Mouse (Mus musculus) intestine, embryonic 14.5 days (tissue): ENCODE data around the gene Washc3. TPM values are rescaled to one million over a fixed set of nuclear protein-coding genes. Genes with fewer than 3 reads are reported as not detected.

ENCODE experiments used
- ATAC-seq: fragments of 200-750 bp; cut with Nextera tagmentation; replicated peaks from 2 replicates; pipeline ENCODE4 v1.8.0; 2017; ENCODE audit warnings: low read depth, moderate number of reproducible peaks, moderate TSS enrichment, moderate library complexity; ENCODE audit not compliant: low FRiP score, low TSS enrichment
- DNase-seq: peaks from one replicate; pipeline ENCODE4 v3.0.0-alpha.2; 2018; ENCODE audit warnings: low spot score
- H3K27ac ChIP-seq: fragments of 300-500 bp; sonication (generic); 2 replicates; pipeline ENCODE4 v1.5.1; 2014; ENCODE audit warnings: low read depth, mild to moderate bottlenecking, control low read depth
- H3K27me3 ChIP-seq: fragments of 300-500 bp; sonication (generic); replicated peaks from 2 replicates; pipeline ENCODE4 v1.6.1; 2014; ENCODE audit warnings: low read length, control low read depth; ENCODE audit not compliant: control insufficient read depth, insufficient read depth
- H3K36me3 ChIP-seq: fragments of 300-500 bp; sonication (generic); 2 replicates; pipeline ENCODE4 v1.6.1; 2014; ENCODE audit warnings: low read length, control low read depth; ENCODE audit not compliant: control insufficient read depth, insufficient read depth
- H3K4me1 ChIP-seq: fragments of 300-500 bp; sonication (generic); replicated peaks from 2 replicates; pipeline ENCODE4 v1.6.1; 2014; ENCODE audit warnings: low read length, control low read depth, mixed read lengths; ENCODE audit not compliant: control insufficient read depth, insufficient read depth
- H3K4me2 ChIP-seq: fragments of 300-500 bp; sonication (generic); 2 replicates; pipeline ENCODE4 v1.6.1; 2014; ENCODE audit warnings: low read length
- H3K4me3 ChIP-seq: fragments of 300-500 bp; sonication (generic); 2 replicates; pipeline ENCODE4 v1.5.1; 2014; ENCODE audit warnings: low read depth, low read length, control low read depth, mixed read lengths
- H3K9ac ChIP-seq: fragments of 300-500 bp; sonication (generic); 2 replicates; pipeline ENCODE4 v1.6.1; 2014; ENCODE audit warnings: mild to moderate bottlenecking, low read length
- H3K9me3 ChIP-seq: fragments of 300-500 bp; sonication (generic); 2 replicates; pipeline ENCODE4 v1.6.1; 2016; ENCODE audit warnings: low read length, control low read depth; ENCODE audit not compliant: control insufficient read depth
- WGBS: fragments of 180-500 bp; shearing (Covaris S2); extraction: QIAGEN DNeasy Blood & Tissue Kit; methylation state at CpG from one replicate; pipeline ENCODE4 v1.1.7; 2014; 5-methylcytosine and 5-hydroxymethylcytosine counted together
- polyA plus RNA-seq: library from polyadenylated mRNA; unstranded; fragments of >200 nt; fragmentation: Nextera tagmentation; extraction: Ambion mirVana; gene quantifications from 2 replicates; pipeline ENCODE4 v1.2.1, GENCODE M21; 2014

Washc3 gene
- polyA plus RNA-seq, result 65.7 and 72.8 TPM in 2 replicates

- peak within 1 kb of the TSS; percentile 78 for H3K9ac ChIP-seq
- H3K4me3 ChIP-seq, result peak within 1 kb of the TSS; percentile 66
- no peaks in the 10 kb centered on the region for H3K9me3 ChIP-seq
- H3K36me3 ChIP-seq, result peaks cover 6% of the 10 kb centered on the region
- 1% methylated on average over 23 of the region's 23 CpGs for WGBS
- peak within 1 kb of the TSS; percentile 76; the same call in 1 of the 2 replicates for H3K27ac ChIP-seq
- H3K4me1 ChIP-seq, result peaks cover 5% of the 10 kb centered on the region; the same call in 1 of the 2 replicates
- H3K4me2 ChIP-seq, result peak within 1 kb of the TSS; percentile 71
- DNase-seq (peak; percentile 95), ATAC-seq (peak; percentile 96)
- H3K27me3 ChIP-seq, result no peaks in the 10 kb centered on the region
These were observed at the start of gene Washc3 for GRCm38 (mm10) chr10:88200951-88201638. Gene Washc3, plus strand, starts transcription at chr10:88201093.

- WGBS, result 85% methylated on average over 6 of the region's 6 CpGs
- Histone ChIP-seq H3K27ac (no peak overlapping the region), H3K27me3 (no peaks in the 10 kb centered on the region), H3K9me3 (no peaks in the 10 kb centered on the region), H3K9ac (no peak overlapping the region), H3K4me2 (no peak overlapping the region), H3K4me3 (no peak overlapping the region), H3K36me3 (peaks cover 69% of the 10 kb centered on the region), H3K4me1 (peaks cover 7% of the 10 kb centered on the region; the same call in 1 of the 2 replicates)
- no peak for ATAC-seq
- no peak for DNase-seq
These were observed 49.2 kb upstream of the Washc3 start for GRCm38 (mm10) chr10:88151658-88152057.

DNA sequence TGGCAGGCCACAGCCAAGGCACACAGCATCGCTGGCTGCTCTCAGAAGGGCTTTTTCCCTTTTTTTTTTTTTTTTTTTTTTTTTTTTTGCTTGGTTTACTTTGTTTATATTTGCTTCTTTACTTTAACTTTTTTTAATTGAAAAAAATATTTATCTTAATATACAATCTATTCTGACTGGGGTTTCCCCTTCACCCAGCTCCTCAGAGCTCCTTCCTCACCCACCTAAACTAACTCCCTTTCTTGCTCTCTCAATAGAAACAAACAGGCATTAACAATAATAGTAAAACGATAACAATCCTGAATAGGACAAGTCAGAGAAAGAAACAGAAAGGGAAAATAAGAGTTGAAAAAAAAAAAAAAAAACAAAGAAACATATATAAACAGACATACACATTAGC is 38.8 kb upstream of the Washc3 start:
- 94% methylated on average over 2 of the region's 2 CpGs for WGBS
- H3K27ac ChIP-seq, result no peak overlapping the region
- H3K4me1 ChIP-seq, result no peaks in the 10 kb centered on the region
- H3K36me3 ChIP-seq, result peaks cover 39% of the 10 kb centered on the region
- peaks cover 3% of the 10 kb centered on the region; the same call in 1 of the 2 replicates for H3K9me3 ChIP-seq
- no peak for ATAC-seq
- no peak overlapping the region for H3K9ac ChIP-seq
- DNase-seq, result no peak
- H3K4me2 ChIP-seq, result no peak overlapping the region
- H3K27me3 ChIP-seq, result no peaks in the 10 kb centered on the region
- no peak overlapping the region for H3K4me3 ChIP-seq

DNA sequence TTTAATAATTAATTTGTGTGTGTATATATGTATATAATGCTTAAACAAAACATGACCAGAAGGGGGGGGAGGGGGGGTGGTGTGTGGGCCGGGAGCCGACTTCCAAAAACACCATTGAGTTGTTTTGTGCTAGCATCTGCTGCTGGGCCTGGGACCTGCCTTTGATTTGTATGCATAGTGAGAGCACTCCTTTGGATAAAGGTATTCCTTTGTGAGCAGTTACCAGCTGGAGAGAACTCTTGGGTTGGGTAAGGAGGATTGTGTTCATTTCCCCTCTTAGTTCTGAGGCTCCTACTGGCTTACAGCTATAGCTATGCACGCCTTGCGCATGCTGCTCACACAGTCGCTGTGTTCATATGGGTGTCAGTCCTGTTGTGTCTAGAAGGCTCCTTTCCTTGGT is 38.2 kb upstream of the Washc3 start:
- Histone ChIP-seq H3K4me2 (no peak overlapping the region), H3K9me3 (peaks cover 3% of the 10 kb centered on the region; the same call in 1 of the 2 replicates), H3K27ac (no peak overlapping the region), H3K27me3 (no peaks in the 10 kb centered on the region), H3K4me3 (no peak overlapping the region), H3K9ac (no peak overlapping the region), H3K4me1 (no peaks in the 10 kb centered on the region), H3K36me3 (peaks cover 36% of the 10 kb centered on the region)
- ATAC-seq (no peak), DNase-seq (no peak)
- WGBS, result 95% methylated on average over 5 of the region's 5 CpGs

- WGBS, result 94% methylated on average over 3 of the region's 3 CpGs
- no peak overlapping the region for H3K4me3 ChIP-seq
- no peaks in the 10 kb centered on the region for H3K4me1 ChIP-seq
- peaks cover 3% of the 10 kb centered on the region; the same call in 1 of the 2 replicates for H3K9me3 ChIP-seq
- H3K27me3 ChIP-seq, result no peaks in the 10 kb centered on the region
- peaks cover 18% of the 10 kb centered on the region for H3K36me3 ChIP-seq
- H3K4me2 ChIP-seq, result no peak overlapping the region
- DNase-seq (no peak), ATAC-seq (no peak)
- H3K9ac ChIP-seq, result no peak overlapping the region
- H3K27ac ChIP-seq, result no peak overlapping the region
These were observed 34.7 kb upstream of the Washc3 start for GRCm38 (mm10) chr10:88166158-88166557.

- Histone ChIP-seq H3K4me3 (no peak overlapping the region), H3K27ac (no peak overlapping the region), H3K9ac (no peak overlapping the region), H3K36me3 (peaks cover 13% of the 10 kb centered on the region), H3K9me3 (peaks cover 3% of the 10 kb centered on the region; the same call in 1 of the 2 replicates), H3K4me1 (no peaks in the 10 kb centered on the region), H3K27me3 (no peaks in the 10 kb centered on the region), H3K4me2 (no peak overlapping the region)
- WGBS, result 78% methylated on average over 7 of the region's 7 CpGs
- DNase-seq, result no peak
- ATAC-seq, result no peak
These were observed 33.3 kb upstream of the Washc3 start for GRCm38 (mm10) chr10:88167438-88168077.

DNA sequence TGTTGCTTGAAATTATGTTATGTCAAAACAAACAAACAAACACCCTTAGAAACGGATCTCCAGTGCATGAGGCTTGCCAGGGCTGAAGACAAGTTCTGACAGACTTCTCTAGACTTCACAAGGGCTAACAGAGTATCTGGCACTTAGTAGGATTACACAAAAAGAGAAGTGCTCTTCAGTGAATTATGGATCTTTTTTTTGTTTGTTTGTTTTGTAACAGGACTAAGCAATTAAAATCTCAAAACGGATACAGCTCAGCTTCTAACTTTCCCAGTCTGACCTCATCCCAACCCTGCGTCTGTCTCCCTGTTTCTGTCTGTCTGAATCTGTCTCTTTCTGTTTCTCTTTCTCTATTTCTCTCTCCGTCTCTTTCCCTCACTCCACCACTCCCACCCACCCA is 352 bp upstream of the Washc3 start:
- H3K36me3 ChIP-seq, result peaks cover 6% of the 10 kb centered on the region
- peak overlapping the region; percentile 66 for H3K4me3 ChIP-seq
- H3K4me1 ChIP-seq, result peaks cover 5% of the 10 kb centered on the region; the same call in 1 of the 2 replicates
- no peak overlapping the region for H3K9ac ChIP-seq
- no peak overlapping the region for H3K27ac ChIP-seq
- ATAC-seq, result peak; percentile 68
- H3K9me3 ChIP-seq, result no peaks in the 10 kb centered on the region
- DNase-seq, result no peak
- 12% methylated on average over 4 of the region's 4 CpGs for WGBS
- H3K27me3 ChIP-seq, result no peaks in the 10 kb centered on the region
- H3K4me2 ChIP-seq, result peak overlapping the region; percentile 71

GRCm38 (mm10) chr10:88201650-88202049 is 757 bp downstream of the Washc3 start:
- Histone ChIP-seq H3K4me1 (peaks cover 5% of the 10 kb centered on the region; the same call in 1 of the 2 replicates), H3K4me3 (peak overlapping the region; percentile 66), H3K27me3 (no peaks in the 10 kb centered on the region), H3K36me3 (peaks cover 6% of the 10 kb centered on the region), H3K9me3 (no peaks in the 10 kb centered on the region), H3K4me2 (peak overlapping the region; percentile 71), H3K27ac (peak overlapping the region; percentile 76; the same call in 1 of the 2 replicates), H3K9ac (peak overlapping the region; percentile 78)
- 75% methylated on average over 13 of the region's 13 CpGs for WGBS
- DNase-seq (no peak), ATAC-seq (no peak)
